Mouse (Mus musculus) kidney, embryonic 14.5 days (tissue): ENCODE data around the gene Pigt. TPM values are rescaled to one million over a fixed set of nuclear protein-coding genes. Genes with fewer than 3 reads are reported as not detected.

Experiments used
- ATAC-seq: fragments of 200-750 bp; cut with Nextera tagmentation; 2 replicates; pipeline ENCODE4 v1.8.0; 2017; ENCODE audit warnings: moderate number of reproducible peaks, mild to moderate bottlenecking, moderate TSS enrichment, moderate library complexity; ENCODE audit not compliant: low FRiP score, low TSS enrichment
- H3K27ac ChIP-seq: fragments of 300-500 bp; sonication (generic); 2 replicates; pipeline ENCODE4 v1.5.1; 2014; ENCODE audit warnings: low read depth, mild to moderate bottlenecking, low read length, moderate library complexity, mixed read lengths
- H3K27me3 ChIP-seq: fragments of 300-500 bp; sonication (generic); 2 replicates; pipeline ENCODE4 v1.6.1; 2014; ENCODE audit warnings: mild to moderate bottlenecking, low read length; ENCODE audit not compliant: control insufficient read depth, insufficient read depth
- H3K36me3 ChIP-seq: fragments of 300-500 bp; sonication (generic); 2 replicates; pipeline ENCODE4 v1.6.1; 2014; ENCODE audit warnings: low read length, mixed read lengths; ENCODE audit not compliant: control insufficient read depth, insufficient read depth
- H3K4me1 ChIP-seq: fragments of 300-500 bp; sonication (generic); 2 replicates; pipeline ENCODE4 v1.6.1; 2014; ENCODE audit warnings: low read length, mixed read lengths; ENCODE audit not compliant: control insufficient read depth, insufficient read depth
- H3K4me2 ChIP-seq: fragments of 300-500 bp; sonication (generic); replicated peaks from 2 replicates; pipeline ENCODE4 v1.6.1; 2014; ENCODE audit warnings: low read depth, mild to moderate bottlenecking, low read length
- H3K4me3 ChIP-seq: fragments of 300-500 bp; sonication (generic); 2 replicates; pipeline ENCODE4 v1.5.1; 2014; ENCODE audit warnings: mild to moderate bottlenecking, low read length
- H3K9ac ChIP-seq: fragments of 300-500 bp; sonication (generic); 2 replicates; pipeline ENCODE4 v1.6.1; 2014; ENCODE audit warnings: low read depth, mild to moderate bottlenecking, low read length, moderate library complexity
- H3K9me3 ChIP-seq: fragments of 300-500 bp; sonication (generic); 2 replicates; pipeline ENCODE4 v1.6.1; 2016; ENCODE audit warnings: low read length; ENCODE audit not compliant: control insufficient read depth
- WGBS: fragments of 180-500 bp; shearing (Covaris S2); extraction: QIAGEN DNeasy Blood & Tissue Kit; methylation state at CpG from one replicate; pipeline ENCODE4 v1.1.7; 2014; 5-methylcytosine and 5-hydroxymethylcytosine counted together
- polyA plus RNA-seq: library from polyadenylated mRNA; unstranded; fragments of >200 nt; fragmentation: Nextera tagmentation; extraction: Ambion mirVana; gene quantifications from 2 replicates; pipeline ENCODE4 v1.2.1, GENCODE M21; 2014

Gene Pigt
- 70.7 and 79.2 TPM in 2 replicates for polyA plus RNA-seq

DNA sequence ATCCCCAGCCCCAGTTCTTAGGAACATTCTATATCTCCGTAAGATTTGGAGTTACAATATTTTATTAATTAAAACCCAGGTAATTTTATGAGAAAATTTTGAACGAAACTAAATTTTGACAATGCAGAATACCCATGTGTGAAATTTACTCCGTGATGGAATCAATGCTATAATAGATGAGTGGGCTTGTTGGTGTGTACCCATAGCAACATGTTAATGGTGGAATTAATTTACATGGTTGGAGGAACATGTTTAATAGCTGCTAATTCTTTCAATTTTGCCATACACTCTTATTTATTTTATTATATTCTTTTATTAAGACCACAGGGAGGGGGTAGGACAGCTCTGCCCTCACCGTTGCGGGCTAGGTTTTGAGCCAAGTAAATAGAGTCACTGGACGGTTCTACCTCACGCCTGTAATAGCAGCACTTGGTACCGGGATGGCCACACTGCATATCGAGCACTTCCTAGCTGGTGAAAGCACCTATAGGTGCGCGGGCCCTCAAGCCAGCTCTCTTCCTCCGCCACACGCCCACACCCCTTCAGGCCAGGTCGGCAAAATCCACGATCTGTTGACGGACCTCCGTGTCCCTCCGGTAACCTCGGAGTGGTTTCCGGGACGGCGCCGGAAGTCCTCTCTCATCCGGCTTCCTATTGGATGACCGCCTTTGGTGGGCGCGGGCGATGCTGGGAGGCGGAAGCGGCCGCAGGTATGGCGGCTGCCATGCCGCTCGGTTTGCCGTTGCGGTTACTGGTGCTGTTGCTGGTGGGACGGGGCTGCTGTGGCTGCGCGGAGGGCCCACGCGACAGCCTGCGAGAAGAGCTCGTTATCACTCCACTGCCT is at the start of gene Pigt:
TSS of gene Pigt (plus strand) at position 674 of the 844 bp plus-strand sequence.
- Histone ChIP-seq H3K4me3 (peak within 1 kb of the TSS; percentile 74), H3K4me1 (peaks cover 7% of the 10 kb centered on the region), H3K4me2 (peak within 1 kb of the TSS; percentile 84), H3K36me3 (peaks cover 19% of the 10 kb centered on the region), H3K27ac (no peak within 1 kb of the TSS), H3K9ac (peak within 1 kb of the TSS; percentile 67), H3K9me3 (no peaks in the 10 kb centered on the region), H3K27me3 (no peaks in the 10 kb centered on the region)
- 4% methylated on average over 43 of the region's 43 CpGs for WGBS
- ATAC-seq = peak; percentile 94

DNA sequence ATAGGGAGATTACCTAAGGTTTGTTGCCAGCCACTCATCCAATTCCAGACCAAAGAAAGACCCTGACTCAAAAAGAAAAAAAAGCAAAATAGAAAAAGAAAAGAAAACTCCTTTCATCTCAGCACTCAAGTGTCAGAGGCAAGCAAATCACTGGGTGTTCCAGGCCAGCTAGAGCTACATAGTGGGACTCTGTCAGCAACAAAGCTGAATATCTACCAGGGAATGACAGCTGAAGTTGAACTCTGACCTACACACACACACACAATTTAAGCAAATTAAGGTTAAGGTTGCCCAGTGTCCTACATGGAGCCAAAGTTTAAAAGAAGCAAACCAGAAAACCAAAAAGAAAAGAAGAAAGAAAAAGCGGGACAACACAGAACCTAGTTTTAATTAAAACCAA is 49.2 kb upstream of the Pigt start:
- H3K9me3 ChIP-seq = no peaks in the 10 kb centered on the region
- H3K4me1 ChIP-seq = no peaks in the 10 kb centered on the region
- H3K27me3 ChIP-seq = no peaks in the 10 kb centered on the region
- 88% methylated on average over 1 of the region's 1 CpGs for WGBS
- no peak overlapping the region for H3K4me2 ChIP-seq
- no peak for ATAC-seq
- no peak overlapping the region for H3K27ac ChIP-seq
- no peak overlapping the region for H3K9ac ChIP-seq
- no peaks in the 10 kb centered on the region for H3K36me3 ChIP-seq
- no peak overlapping the region for H3K4me3 ChIP-seq

DNA sequence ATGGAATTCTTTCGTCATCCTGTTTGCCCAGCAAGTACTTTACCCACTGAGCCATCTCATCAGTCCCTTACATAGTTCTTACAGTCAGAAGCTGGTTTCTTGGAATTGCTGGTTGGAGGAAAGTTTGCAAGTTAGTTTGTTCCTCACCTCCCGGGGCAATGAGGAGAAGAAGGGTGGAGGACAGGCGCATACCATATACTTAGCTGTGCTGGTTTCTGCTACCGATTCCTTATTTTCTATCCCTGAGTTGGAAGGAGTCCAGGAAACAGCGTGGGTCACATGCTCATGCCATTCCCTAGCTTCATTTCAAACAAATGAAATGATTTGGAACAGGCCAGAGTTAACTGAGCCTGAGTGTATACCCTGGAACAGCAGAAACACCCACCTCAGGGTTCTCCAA is 48.4 kb upstream of the Pigt start:
- WGBS = 84% methylated on average over 5 of the region's 5 CpGs

DNA sequence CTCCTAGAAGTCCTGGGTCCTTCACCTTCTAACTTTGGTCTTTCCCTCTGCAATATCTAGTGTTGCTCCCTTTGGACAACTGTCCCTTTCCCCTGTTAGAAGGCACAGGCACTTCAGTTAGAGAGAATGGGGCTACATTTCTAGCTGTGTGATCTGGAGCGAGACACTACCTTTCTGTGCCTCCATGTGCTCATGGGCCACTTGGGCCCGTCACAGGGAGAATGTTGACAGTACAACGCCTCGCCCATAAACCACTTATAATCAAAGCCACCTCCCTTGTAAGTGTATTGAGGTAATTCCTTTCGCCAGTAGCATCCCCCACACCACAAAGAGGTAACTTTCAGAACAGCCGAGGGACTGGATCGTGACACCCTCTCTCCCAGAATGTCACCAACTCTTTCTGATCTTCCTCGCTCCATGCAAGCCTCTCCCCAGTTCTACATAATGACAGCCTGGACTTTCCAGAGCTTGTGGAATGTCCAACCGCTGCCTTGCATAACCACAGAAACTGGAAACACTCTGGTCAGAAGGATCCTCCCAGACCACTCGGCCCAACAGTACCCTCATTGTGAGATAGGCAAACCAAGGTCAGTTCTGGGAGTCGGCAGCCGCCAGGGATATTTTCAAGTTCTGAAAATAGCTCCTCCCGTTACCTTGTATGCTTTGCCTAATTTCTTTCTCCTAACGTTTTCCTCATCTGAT is 47.8 kb upstream of the Pigt start:
- Histone ChIP-seq H3K9ac (no peak overlapping the region), H3K4me3 (no peak overlapping the region), H3K36me3 (no peaks in the 10 kb centered on the region), H3K27me3 (no peaks in the 10 kb centered on the region), H3K27ac (no peak overlapping the region), H3K4me2 (no peak overlapping the region), H3K4me1 (peaks cover 7% of the 10 kb centered on the region; the same call in 1 of the 2 replicates), H3K9me3 (no peaks in the 10 kb centered on the region)
- ATAC-seq = no peak
- 82% methylated on average over 14 of the region's 14 CpGs for WGBS

More for the DNA sequence above, 48.4 kb upstream of the Pigt start:
- Histone ChIP-seq H3K27ac (no peak overlapping the region), H3K4me1 (peaks cover 1% of the 10 kb centered on the region; the same call in 1 of the 2 replicates), H3K9ac (no peak overlapping the region), H3K4me3 (no peak overlapping the region), H3K4me2 (no peak overlapping the region), H3K9me3 (no peaks in the 10 kb centered on the region), H3K36me3 (no peaks in the 10 kb centered on the region), H3K27me3 (no peaks in the 10 kb centered on the region)
- ATAC-seq = no peak

DNA sequence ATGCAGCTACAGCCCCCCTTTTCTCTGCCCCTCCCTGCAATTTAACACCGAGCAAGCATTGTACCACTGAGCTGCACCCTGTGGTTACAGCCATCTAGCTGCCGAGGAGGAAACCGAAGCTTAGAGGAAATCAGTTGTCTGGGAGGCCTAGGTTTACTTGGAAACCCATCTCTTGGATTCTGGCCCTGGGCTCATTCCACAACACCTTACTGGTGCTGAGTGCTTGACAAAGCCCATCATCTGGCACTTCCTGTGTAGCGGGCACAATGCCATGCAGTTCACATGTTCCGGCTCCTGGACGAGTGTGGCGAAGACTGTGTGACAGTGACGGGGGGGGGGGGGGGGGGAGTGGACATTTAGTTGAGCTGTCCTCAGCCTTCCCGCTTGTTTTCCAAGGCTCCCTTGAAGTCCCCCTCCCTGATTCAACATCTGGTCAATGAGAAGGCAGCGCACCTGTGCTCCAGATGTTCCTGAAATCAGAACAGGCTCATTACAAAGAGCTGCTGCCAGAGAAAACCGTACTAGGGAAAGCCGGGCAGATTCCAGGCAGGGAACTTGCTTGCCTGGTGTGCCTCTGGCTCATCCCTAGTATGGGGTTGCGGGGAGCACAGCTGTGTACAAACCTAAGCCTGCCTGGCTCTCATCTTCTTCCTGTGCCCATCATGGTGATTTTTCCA is 45.2 kb upstream of the Pigt start:
- 54% methylated on average over 12 of the region's 13 CpGs for WGBS
- H3K27me3 ChIP-seq = no peaks in the 10 kb centered on the region
- no peak overlapping the region for H3K4me2 ChIP-seq
- no peak for ATAC-seq
- H3K9me3 ChIP-seq = no peaks in the 10 kb centered on the region
- no peak overlapping the region for H3K4me3 ChIP-seq
- no peak overlapping the region for H3K27ac ChIP-seq
- peaks cover 27% of the 10 kb centered on the region for H3K4me1 ChIP-seq
- no peak overlapping the region for H3K9ac ChIP-seq
- no peaks in the 10 kb centered on the region for H3K36me3 ChIP-seq

DNA sequence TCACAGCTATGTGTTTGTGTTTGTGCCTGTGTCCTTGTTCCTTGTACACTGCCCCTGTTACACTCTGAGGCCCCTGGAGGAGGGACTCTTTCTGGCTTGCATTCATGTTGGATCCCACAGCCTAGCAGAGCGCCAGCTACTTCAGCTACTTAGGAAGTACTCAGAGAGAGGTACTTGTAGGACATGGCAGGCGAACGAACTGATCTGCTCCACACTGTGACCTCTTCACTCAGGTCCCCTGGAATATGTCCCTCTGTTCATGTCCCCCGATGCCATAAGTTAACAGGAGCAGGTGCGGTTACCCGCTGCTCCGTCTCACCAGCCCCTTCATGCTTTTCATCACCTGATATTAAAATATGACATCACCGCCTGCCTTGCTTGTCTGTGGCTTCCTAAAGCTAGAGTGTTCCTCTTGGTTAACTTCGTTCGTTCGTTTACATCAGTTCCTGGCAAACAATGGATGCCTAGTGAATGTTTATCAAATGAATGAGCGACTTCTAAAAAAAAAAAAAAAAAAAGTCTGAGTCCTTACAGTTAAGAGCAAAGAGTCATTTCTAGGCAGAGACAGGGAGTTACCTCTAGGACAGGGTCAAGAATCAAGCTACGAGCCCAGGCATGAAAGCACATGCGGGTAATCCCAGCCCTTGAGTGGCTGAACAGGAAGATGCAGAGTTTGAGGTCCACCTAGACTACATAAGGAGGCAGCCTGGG is 44.1 kb upstream of the Pigt start:
- H3K27me3 ChIP-seq = no peaks in the 10 kb centered on the region
- H3K36me3 ChIP-seq = no peaks in the 10 kb centered on the region
- ATAC-seq = no peak
- no peak overlapping the region for H3K4me3 ChIP-seq
- no peaks in the 10 kb centered on the region for H3K9me3 ChIP-seq
- 82% methylated on average over 14 of the region's 14 CpGs for WGBS
- H3K4me1 ChIP-seq = peaks cover 27% of the 10 kb centered on the region
- H3K9ac ChIP-seq = no peak overlapping the region
- H3K4me2 ChIP-seq = no peak overlapping the region
- H3K27ac ChIP-seq = no peak overlapping the region

DNA sequence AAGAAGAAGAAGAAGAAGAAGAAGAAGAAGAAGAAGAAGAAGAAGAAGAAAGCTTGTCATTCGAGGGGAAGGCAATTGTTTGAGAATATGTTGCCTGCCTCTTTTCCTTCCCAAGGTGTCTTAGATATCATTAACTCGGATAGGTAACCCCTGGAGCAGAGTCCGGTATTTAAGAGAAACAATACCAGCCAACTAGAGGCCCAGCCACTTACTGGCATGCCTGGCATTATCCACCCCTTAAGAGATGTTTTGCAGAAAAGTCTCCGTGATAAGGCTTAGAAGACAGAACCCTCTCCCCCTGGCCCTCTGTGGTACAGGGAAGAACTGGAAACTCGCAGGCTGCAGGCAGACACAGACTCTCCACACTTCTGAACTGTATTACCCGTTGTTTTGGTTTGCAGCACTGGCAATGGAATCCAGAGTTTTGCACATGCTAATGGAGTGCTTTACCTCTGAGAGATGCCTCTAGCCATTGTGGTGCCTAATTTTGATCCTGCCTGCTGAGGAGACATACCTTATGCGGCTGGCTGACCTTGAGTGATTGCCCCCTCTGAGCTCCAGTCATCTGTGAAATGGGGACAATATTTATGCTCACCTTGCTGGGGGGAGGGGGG is 43.3 kb upstream of the Pigt start:
- Histone ChIP-seq H3K27me3 (no peaks in the 10 kb centered on the region), H3K9ac (no peak overlapping the region), H3K9me3 (no peaks in the 10 kb centered on the region), H3K4me3 (no peak overlapping the region), H3K4me1 (peaks cover 27% of the 10 kb centered on the region), H3K4me2 (no peak overlapping the region), H3K27ac (0 out of 2 replicates have a peak overlapping the region, but pooled peaks have one; percentile 24), H3K36me3 (no peaks in the 10 kb centered on the region)
- no peak for ATAC-seq
- WGBS = 58% methylated on average over 7 of the region's 7 CpGs

DNA sequence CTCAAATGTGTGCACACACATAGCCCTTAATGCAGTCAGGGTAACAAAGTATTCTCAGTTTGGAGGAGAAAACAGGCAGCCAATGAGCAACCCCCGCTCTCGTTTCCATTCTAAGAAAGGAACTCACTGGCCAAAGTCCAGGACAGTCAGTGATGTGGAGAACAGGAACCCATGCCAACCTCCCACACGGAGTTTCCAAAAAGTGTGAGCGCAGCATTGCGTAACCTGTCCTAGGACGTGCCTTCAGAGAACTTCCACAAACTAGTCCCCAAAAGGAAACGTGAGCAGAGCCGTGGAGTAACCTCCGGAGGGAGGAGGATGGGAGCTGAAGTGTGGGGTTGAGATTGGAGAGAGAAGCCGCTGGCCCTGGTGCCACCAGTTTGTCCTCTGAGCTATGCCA is 42.5 kb upstream of the Pigt start:
- no peak overlapping the region for H3K4me2 ChIP-seq

More for the DNA sequence above, 42.5 kb upstream of the Pigt start:
- no peak overlapping the region for H3K4me3 ChIP-seq
- H3K27ac ChIP-seq = peak overlapping the region; percentile 47; the same call in 1 of the 2 replicates
- H3K9ac ChIP-seq = no peak overlapping the region
- peaks cover 27% of the 10 kb centered on the region for H3K4me1 ChIP-seq
- no peaks in the 10 kb centered on the region for H3K9me3 ChIP-seq
- no peaks in the 10 kb centered on the region for H3K36me3 ChIP-seq
- 69% methylated on average over 10 of the region's 10 CpGs for WGBS
- H3K27me3 ChIP-seq = no peaks in the 10 kb centered on the region
- no peak for ATAC-seq
